26 mouse cellular contexts compared by ENCODE assay signal in the genomic region with DNA sequence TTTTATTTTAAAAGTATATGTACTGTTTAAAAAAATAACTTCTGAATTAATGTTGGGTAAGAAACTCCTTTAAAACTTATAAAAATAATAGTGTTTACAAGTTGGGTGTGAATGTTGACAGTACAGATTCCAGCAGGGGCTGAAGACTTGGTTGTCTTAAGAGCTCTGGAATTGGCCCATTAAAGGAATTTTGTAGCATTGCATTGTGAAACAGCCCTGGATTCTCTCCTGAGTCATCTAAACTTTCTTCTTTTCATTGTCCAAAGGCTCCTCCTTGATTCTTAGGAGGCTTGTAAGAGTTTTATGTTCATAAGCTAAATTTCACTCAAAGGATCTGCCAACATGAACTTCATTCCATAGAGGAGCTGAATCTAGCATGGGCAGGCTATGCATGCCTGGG.
"Had no signal": no experiment of that assay in that cellular context is flagged by ENCODE, and none has a peak within 500 bp of the region (broad histone marks: within the 10 kb centered on the region; RNA-seq: fewer than 3 reads in every experiment).

No protein-coding gene starts in this region.

- H3K4me1 ChIP-seq: heart, embryonic 10.5 days; heart, embryonic 12.5 days; hindbrain, embryonic 10.5 days; hindbrain, embryonic 12.5 days; intestine, embryonic 15.5 days; kidney, embryonic 15.5 days; limb, embryonic 13.5 days had no signal

- H3K4me2 ChIP-seq: heart, embryonic 12.5 days; hindbrain, embryonic 12.5 days; hindbrain, embryonic 14.5 days; intestine, embryonic 15.5 days; kidney, embryonic 15.5 days; limb, embryonic 13.5 days; limb, embryonic 15.5 days had no signal

- H3K9ac ChIP-seq: heart, embryonic 12.5 days; hindbrain, embryonic 12.5 days; hindbrain, embryonic 14.5 days; intestine, embryonic 15.5 days; kidney, embryonic 15.5 days; limb, embryonic 13.5 days; limb, embryonic 15.5 days had no signal

- H3K4me3 ChIP-seq: gastrocnemius, adult 2 months; heart, embryonic 10.5 days; heart, embryonic 12.5 days; hindbrain, embryonic 10.5 days; hindbrain, embryonic 12.5 days; intestine, embryonic 15.5 days; kidney, embryonic 15.5 days; limb, embryonic 13.5 days; limb, embryonic 15.5 days had no signal

- H3K27ac ChIP-seq: gastrocnemius, adult 2 months; heart, embryonic 10.5 days; hindbrain, embryonic 10.5 days; hindbrain, embryonic 12.5 days; hindbrain, embryonic 14.5 days; intestine, embryonic 15.5 days; kidney, embryonic 15.5 days; kidney, postnatal 0 days; limb, embryonic 13.5 days; limb, embryonic 15.5 days had no signal

- H3K9me3 ChIP-seq: heart, embryonic 10.5 days; heart, embryonic 12.5 days; hindbrain, embryonic 12.5 days; intestine, embryonic 15.5 days; kidney, embryonic 15.5 days; limb, embryonic 13.5 days; limb, embryonic 15.5 days had no signal

- H3K36me3 ChIP-seq: heart, embryonic 10.5 days; heart, embryonic 12.5 days; hindbrain, embryonic 10.5 days; hindbrain, embryonic 12.5 days; intestine, embryonic 15.5 days; kidney, embryonic 15.5 days; limb, embryonic 13.5 days; limb, embryonic 15.5 days had no signal

- H3K27me3 ChIP-seq: heart, embryonic 12.5 days; hindbrain, embryonic 12.5 days; intestine, embryonic 15.5 days; kidney, embryonic 15.5 days; limb, embryonic 13.5 days; limb, embryonic 15.5 days had no signal

- DNase-seq: gastrocnemius, adult 2 months; gastrocnemius, postnatal 10 days; gastrocnemius, postnatal 25 days; heart, adult 18-20 months; heart, postnatal 10 days; heart, postnatal 4 days; kidney, adult 11 months; kidney, adult 2 months; kidney, adult 9 months; kidney, postnatal 14 days; kidney, postnatal 36 days; layer of hippocampus, adult 9-11 months; layer of hippocampus, postnatal 36 days; left cerebral cortex, postnatal 4 days had no signal

- ATAC-seq: hindbrain, embryonic 16.5 days; inflammation-experienced regulatory T-cells, adult 6 months; intestine, embryonic 15.5 days had no signal
